Mouse (Mus musculus) liver, embryonic 11.5 days (tissue): ENCODE results near the gene Gipr. TPM values are rescaled to one million over a fixed set of nuclear protein-coding genes. Genes with fewer than 3 reads are reported as not detected.

Experiments
- ATAC-seq: fragments of 200-750 bp; cut with Nextera tagmentation; replicated peaks from 2 replicates; pipeline ENCODE4 v1.8.0; 2017; ENCODE audit warnings: moderate number of reproducible peaks, mild to moderate bottlenecking, moderate TSS enrichment, moderate library complexity; ENCODE audit not compliant: low FRiP score
- DNase-seq: peaks from one replicate; pipeline ENCODE4 v3.0.0-alpha.2; 2017; ENCODE audit warnings: low spot score
- H3K27ac ChIP-seq: fragments of 300-500 bp; sonication (generic); 2 replicates; pipeline ENCODE4 v1.5.1; 2014; ENCODE audit warnings: mild to moderate bottlenecking, low read depth, low read length, control low read depth
- H3K27me3 ChIP-seq: fragments of 300-500 bp; sonication (generic); replicated peaks from 2 replicates; pipeline ENCODE4 v1.6.1; 2014; ENCODE audit warnings: low read length, mixed read lengths; ENCODE audit not compliant: control insufficient read depth, insufficient read depth
- H3K36me3 ChIP-seq: fragments of 300-500 bp; sonication (generic); 2 replicates; pipeline ENCODE4 v1.6.1; 2014; ENCODE audit warnings: mild to moderate bottlenecking, low read length, moderate library complexity, mixed read lengths; ENCODE audit not compliant: control insufficient read depth, insufficient read depth
- H3K4me1 ChIP-seq: fragments of 300-500 bp; sonication (generic); replicated peaks from 2 replicates; pipeline ENCODE4 v1.6.1; 2014; ENCODE audit warnings: low read length, mixed read lengths; ENCODE audit not compliant: control insufficient read depth, insufficient read depth
- H3K4me2 ChIP-seq: fragments of 300-500 bp; sonication (generic); 2 replicates; pipeline ENCODE4 v1.6.1; 2014; ENCODE audit warnings: mild to moderate bottlenecking, control low read depth, moderate library complexity
- H3K4me3 ChIP-seq: fragments of 300-500 bp; sonication (generic); 2 replicates; pipeline ENCODE4 v1.5.1; 2014; ENCODE audit warnings: low read depth, low read length, control low read depth
- H3K9ac ChIP-seq: fragments of 300-500 bp; sonication (generic); 2 replicates; pipeline ENCODE4 v1.6.1; 2014; ENCODE audit warnings: low read depth, low read length, control low read depth
- H3K9me3 ChIP-seq: fragments of 300-500 bp; sonication (generic); 2 replicates; pipeline ENCODE4 v1.6.1; 2016; ENCODE audit warnings: low read length, inconsistent platforms, mixed read lengths; ENCODE audit not compliant: control insufficient read depth
- WGBS: fragments of 180-500 bp; shearing (Covaris S2); extraction: QIAGEN DNeasy Blood & Tissue Kit; methylation state at CpG from one replicate; pipeline ENCODE4 v1.1.7; 2014; 5-methylcytosine and 5-hydroxymethylcytosine counted together
- polyA plus RNA-seq: library from polyadenylated mRNA; unstranded; fragments of >200 nt; fragmentation: Nextera tagmentation; extraction: Ambion mirVana; gene quantifications from 2 replicates; pipeline ENCODE4 v1.2.1, GENCODE M21; 2014

Gene Gipr
- polyA plus RNA-seq, 1 experiment from 2014 or later: 0.73 TPM

DNA sequence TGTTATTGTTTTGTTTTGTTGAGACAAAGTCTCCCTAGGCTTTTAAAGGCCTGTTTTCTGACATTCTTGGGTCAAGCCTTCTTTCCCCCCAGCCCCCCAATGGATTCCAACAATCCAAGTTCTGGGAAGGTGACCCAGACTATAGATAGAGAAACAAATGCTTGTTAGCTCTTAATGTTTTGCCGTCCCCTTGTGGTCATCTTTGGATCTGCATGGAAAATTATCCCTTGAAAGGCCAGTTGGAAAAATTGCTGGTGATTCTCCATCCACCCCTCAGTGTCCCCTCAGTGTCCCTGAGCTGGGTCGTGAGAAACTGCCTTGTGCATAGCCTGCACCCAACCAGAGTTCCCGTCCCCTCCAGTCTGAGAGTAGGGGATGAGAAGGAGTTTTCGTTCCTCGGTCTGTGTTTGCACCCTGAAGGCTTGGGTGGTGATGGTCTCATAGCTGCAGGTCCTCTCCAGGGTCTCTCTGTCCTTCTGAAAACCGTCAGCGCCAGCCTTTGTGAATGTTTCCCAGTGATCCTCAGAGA lies 43.1 kb upstream of the Gipr start:
- Histone ChIP-seq H3K4me1 (no peaks in the 10 kb centered on the region), H3K4me3 (no peak overlapping the region), H3K36me3 (peaks cover 3% of the 10 kb centered on the region; the same call in 1 of the 2 replicates), H3K9ac (no peak overlapping the region), H3K9me3 (no peaks in the 10 kb centered on the region; the same call in 1 of the 2 replicates), H3K4me2 (no peak overlapping the region), H3K27me3 (peaks cover 14% of the 10 kb centered on the region), H3K27ac (no peak overlapping the region)
- DNase-seq (no peak), ATAC-seq (no peak)
- 53% methylated on average over 7 of the region's 7 CpGs for WGBS

GRCm38 (mm10) chr7:19208201-19208910 lies 42.4 kb upstream of the Gipr start:
- no peak overlapping the region for H3K4me2 ChIP-seq
- no peaks in the 10 kb centered on the region; the same call in 1 of the 2 replicates for H3K9me3 ChIP-seq
- peaks cover 5% of the 10 kb centered on the region; the same call in 1 of the 2 replicates for H3K36me3 ChIP-seq
- peaks cover 13% of the 10 kb centered on the region for H3K27me3 ChIP-seq
- ATAC-seq (no peak), DNase-seq (no peak)
- no peak overlapping the region for H3K9ac ChIP-seq
- no peak overlapping the region for H3K4me3 ChIP-seq
- WGBS: 77% methylated on average over 13 of the region's 13 CpGs
- H3K4me1 ChIP-seq: no peaks in the 10 kb centered on the region
- H3K27ac ChIP-seq: no peak overlapping the region

DNA sequence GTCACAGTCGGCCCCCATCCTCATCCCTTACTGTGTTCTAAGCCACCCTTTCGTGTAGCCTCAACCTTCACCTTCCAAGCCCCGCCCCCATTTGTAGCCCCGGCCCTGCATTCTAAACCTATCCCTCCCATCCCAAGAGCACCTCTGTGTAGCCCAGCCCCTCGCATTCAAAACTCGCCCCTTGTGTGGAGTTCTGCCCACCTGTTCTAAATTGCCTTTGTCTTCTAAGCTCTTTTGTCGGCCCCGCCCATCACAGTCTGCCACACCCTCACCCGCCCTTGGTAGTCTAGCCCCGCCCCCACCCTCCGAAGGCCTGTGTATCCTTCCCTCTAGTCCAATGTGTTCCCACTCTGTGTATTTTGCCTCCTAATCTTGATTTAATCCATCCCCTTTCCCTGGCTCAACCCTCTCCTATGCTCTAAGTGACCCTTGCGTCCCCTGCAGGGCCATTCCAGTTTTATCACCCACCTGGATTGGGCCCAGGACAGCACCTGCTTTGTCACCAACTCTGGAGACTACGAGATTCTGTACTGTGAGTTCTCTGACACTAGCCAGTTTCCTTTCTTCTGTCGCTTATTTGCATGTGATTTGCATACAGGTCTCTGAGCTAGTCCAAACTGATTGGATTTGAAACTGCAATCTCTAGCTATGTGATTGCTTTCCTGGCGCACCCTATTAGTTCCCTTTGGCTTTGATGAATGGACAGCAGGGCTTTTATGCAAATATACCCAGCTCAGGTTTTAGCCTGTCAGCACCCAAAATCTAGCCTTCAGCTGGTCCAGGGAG lies 36.3 kb upstream of the Gipr start:
- no peaks in the 10 kb centered on the region for H3K9me3 ChIP-seq
- 59% methylated on average over 15 of the region's 15 CpGs for WGBS
- H3K36me3 ChIP-seq: peaks cover 5% of the 10 kb centered on the region; the same call in 1 of the 2 replicates
- no peak for DNase-seq
- no peak overlapping the region for H3K27ac ChIP-seq
- no peak overlapping the region for H3K4me3 ChIP-seq
- no peak overlapping the region for H3K4me2 ChIP-seq
- H3K4me1 ChIP-seq: peaks cover 5% of the 10 kb centered on the region; the same call in 1 of the 2 replicates
- ATAC-seq: peak; percentile 47
- H3K27me3 ChIP-seq: no peaks in the 10 kb centered on the region
- H3K9ac ChIP-seq: no peak overlapping the region

DNA sequence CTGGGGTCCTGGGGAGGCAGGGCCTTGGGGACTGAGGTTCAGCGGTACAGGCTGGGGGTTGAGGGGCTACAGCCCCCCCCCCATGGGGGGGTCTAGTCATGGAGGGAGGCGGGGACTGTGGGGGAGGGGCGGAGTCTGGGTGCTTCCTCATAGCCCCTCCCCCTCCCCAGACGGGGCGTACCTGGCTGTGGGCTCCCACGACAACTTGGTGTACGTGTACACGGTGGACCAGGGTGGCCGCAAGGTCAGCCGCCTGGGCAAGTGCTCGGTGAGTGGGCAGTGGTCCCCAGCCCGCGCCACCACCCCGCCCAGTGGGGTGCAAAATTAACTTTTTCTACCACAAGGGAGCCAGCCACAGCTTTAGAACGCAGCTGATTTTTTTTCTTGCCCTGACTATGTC lies 35.7 kb upstream of the Gipr start:
- no peak overlapping the region for H3K27ac ChIP-seq
- H3K4me2 ChIP-seq: no peak overlapping the region
- ATAC-seq: peak; percentile 39
- no peak overlapping the region for H3K9ac ChIP-seq
- 64% methylated on average over 15 of the region's 15 CpGs for WGBS
- H3K36me3 ChIP-seq: peaks cover 5% of the 10 kb centered on the region; the same call in 1 of the 2 replicates
- H3K4me3 ChIP-seq: no peak overlapping the region
- no peaks in the 10 kb centered on the region for H3K27me3 ChIP-seq
- H3K4me1 ChIP-seq: peaks cover 5% of the 10 kb centered on the region; the same call in 1 of the 2 replicates
- H3K9me3 ChIP-seq: no peaks in the 10 kb centered on the region
- no peak for DNase-seq

DNA sequence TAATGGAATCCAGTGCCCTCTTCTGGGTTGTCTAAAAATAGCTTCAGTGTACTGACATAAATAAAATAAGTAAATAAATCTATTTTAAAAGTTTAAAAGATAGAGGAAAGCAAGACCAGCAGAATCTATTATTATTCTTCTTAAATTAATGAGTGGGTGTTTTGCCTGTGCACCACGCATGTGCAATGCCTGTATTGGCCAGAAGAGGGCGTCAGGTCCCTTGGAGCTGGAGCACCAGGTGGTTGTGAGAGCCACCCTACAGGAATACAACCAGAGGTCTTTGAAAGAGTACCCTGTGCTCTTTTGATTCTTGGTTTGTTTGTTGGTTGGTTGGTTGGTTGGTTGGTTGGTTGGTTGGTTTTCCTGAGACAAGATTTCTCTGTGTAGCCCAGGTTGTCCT lies 32.1 kb upstream of the Gipr start:
- H3K9ac ChIP-seq: no peak overlapping the region
- H3K36me3 ChIP-seq: peaks cover 12% of the 10 kb centered on the region
- WGBS: 27% methylated on average over 2 of the region's 2 CpGs
- H3K9me3 ChIP-seq: 0 out of 2 replicates have a peak, but pooled peaks cover 4% of the 10 kb centered on the region
- H3K27ac ChIP-seq: no peak overlapping the region
- no peak for ATAC-seq
- no peaks in the 10 kb centered on the region for H3K27me3 ChIP-seq
- H3K4me2 ChIP-seq: no peak overlapping the region
- no peak for DNase-seq
- H3K4me3 ChIP-seq: no peak overlapping the region
- H3K4me1 ChIP-seq: peaks cover 5% of the 10 kb centered on the region; the same call in 1 of the 2 replicates

DNA sequence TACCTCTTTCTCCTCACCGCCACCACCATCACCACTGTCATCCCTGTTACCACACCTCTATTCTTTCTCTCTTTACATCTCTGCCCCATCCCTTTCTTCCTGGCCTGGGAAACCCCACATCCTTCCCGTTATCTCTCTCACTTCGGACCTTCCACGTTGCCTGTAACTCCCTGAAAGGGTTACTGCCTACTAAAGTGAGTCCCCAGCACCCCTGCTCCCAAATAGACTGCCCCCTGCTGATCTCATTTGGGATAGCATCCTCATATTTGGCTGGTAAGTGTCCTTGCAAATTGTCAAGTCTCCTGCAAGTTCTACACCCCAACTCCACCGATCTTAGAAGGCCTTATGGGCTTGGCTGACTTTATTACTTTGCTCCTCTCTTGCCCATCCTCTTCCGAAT lies 30.7 kb upstream of the Gipr start:
- no peaks in the 10 kb centered on the region for H3K27me3 ChIP-seq
- no peak overlapping the region for H3K4me3 ChIP-seq
- H3K36me3 ChIP-seq: peaks cover 19% of the 10 kb centered on the region
- DNase-seq (no peak), ATAC-seq (0 out of 2 replicates have a peak, but pooled peaks have one; percentile 16)
- no peak overlapping the region for H3K27ac ChIP-seq
- 56% methylated on average over 6 of the region's 6 CpGs for WGBS
- no peak overlapping the region for H3K9ac ChIP-seq
- H3K4me1 ChIP-seq: no peaks in the 10 kb centered on the region
- H3K9me3 ChIP-seq: 0 out of 2 replicates have a peak, but pooled peaks cover 4% of the 10 kb centered on the region
- no peak overlapping the region for H3K4me2 ChIP-seq

DNA sequence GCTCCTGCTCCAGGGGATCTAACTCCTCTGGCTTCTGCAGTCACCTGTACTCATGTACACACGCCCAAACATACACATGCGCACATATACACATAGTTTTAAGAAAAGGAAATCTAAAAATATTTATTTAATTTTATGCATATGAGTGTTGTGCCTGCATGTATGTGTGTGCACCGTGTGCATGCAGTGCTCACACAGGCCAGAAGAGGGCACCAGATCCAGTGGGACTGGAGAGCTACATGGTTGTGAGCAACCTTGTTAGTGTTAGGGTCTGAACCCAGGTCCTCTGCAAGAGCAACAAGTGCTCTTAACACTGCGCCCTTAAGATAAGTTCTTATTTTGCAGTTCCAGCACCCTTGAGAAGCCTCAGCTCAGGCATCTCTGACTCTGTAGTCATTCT lies 28.7 kb upstream of the Gipr start:
- no peak overlapping the region for H3K27ac ChIP-seq
- H3K4me3 ChIP-seq: no peak overlapping the region
- no peaks in the 10 kb centered on the region for H3K27me3 ChIP-seq
- 0 out of 2 replicates have a peak, but pooled peaks cover 4% of the 10 kb centered on the region for H3K9me3 ChIP-seq
- no peak overlapping the region for H3K4me2 ChIP-seq
- H3K9ac ChIP-seq: no peak overlapping the region
- DNase-seq (no peak), ATAC-seq (no peak)
- WGBS: 93% methylated on average over 4 of the region's 4 CpGs
- peaks cover 20% of the 10 kb centered on the region for H3K36me3 ChIP-seq
- H3K4me1 ChIP-seq: no peaks in the 10 kb centered on the region

- DNase-seq: no peak
Observed at GRCm38 (mm10) chr7:19184758-19185157, 18.8 kb upstream of the Gipr start.

More at GRCm38 (mm10) chr7:19184758-19185157, 18.8 kb upstream of the Gipr start:
- peaks cover 2% of the 10 kb centered on the region; the same call in 1 of the 2 replicates for H3K27me3 ChIP-seq
- no peak overlapping the region for H3K4me2 ChIP-seq
- H3K27ac ChIP-seq: no peak overlapping the region
- no peak overlapping the region for H3K9ac ChIP-seq
- 81% methylated on average over 6 of the region's 6 CpGs for WGBS
- H3K9me3 ChIP-seq: no peaks in the 10 kb centered on the region
- H3K36me3 ChIP-seq: peaks cover 2% of the 10 kb centered on the region; the same call in 1 of the 2 replicates
- ATAC-seq: no peak
- peaks cover 9% of the 10 kb centered on the region for H3K4me1 ChIP-seq
- no peak overlapping the region for H3K4me3 ChIP-seq
